Mouse (Mus musculus): Measurements from ENCODE around the gene Sox5.

Sox5 gene

GRCm38 (mm10) chr6:144584074-144584840 lies 197.5 kb downstream of the Sox5 start:
- no peak for DNase-seq (ENCODE audit: low read depth, low spot score)

- DNase-seq (ENCODE audit: low read depth, low spot score): no peak
Measured at GRCm38 (mm10) chr6:144579301-144579700, 202.5 kb downstream of the Sox5 start.

GRCm38 (mm10) chr6:144570850-144571249 lies 210.9 kb downstream of the Sox5 start:
- no peak for DNase-seq (ENCODE audit: low read depth, low spot score)

GRCm38 (mm10) chr6:144565827-144566226 lies 215.9 kb downstream of the Sox5 start:
- no peak for DNase-seq (ENCODE audit: low read depth, low spot score)

- no peak for DNase-seq (ENCODE audit: low read depth, low spot score)
Measured at GRCm38 (mm10) chr6:144561718-144562117, 220.1 kb downstream of the Sox5 start.

- no peak for DNase-seq (ENCODE audit: low read depth, low spot score)
Measured at GRCm38 (mm10) chr6:144560211-144560610, 221.6 kb downstream of the Sox5 start.

- no peak for DNase-seq (ENCODE audit: low read depth, low spot score)
Measured at GRCm38 (mm10) chr6:144553476-144553875, 228.3 kb downstream of the Sox5 start.

GRCm38 (mm10) chr6:144548991-144549390 lies 232.8 kb downstream of the Sox5 start:
- DNase-seq (ENCODE audit: low read depth, low spot score): no peak

- DNase-seq (ENCODE audit: low read depth, low spot score): no peak
Measured at GRCm38 (mm10) chr6:144547141-144547540, 234.6 kb downstream of the Sox5 start.

GRCm38 (mm10) chr6:144545549-144545948 lies 236.2 kb downstream of the Sox5 start:
- DNase-seq (ENCODE audit: low read depth, low spot score): no peak

GRCm38 (mm10) chr6:144541316-144541715 lies 240.5 kb downstream of the Sox5 start:
- no peak for DNase-seq (ENCODE audit: low read depth, low spot score)

- no peak for DNase-seq (ENCODE audit: low read depth, low spot score)
Measured at GRCm38 (mm10) chr6:144539439-144540192, 242.2 kb downstream of the Sox5 start.

GRCm38 (mm10) chr6:144523479-144523878 lies 258.3 kb downstream of the Sox5 start:
- no peak for DNase-seq (ENCODE audit: low read depth, low spot score)

- no peak for DNase-seq (ENCODE audit: low read depth, low spot score)
Measured at GRCm38 (mm10) chr6:144518811-144519210, 263.0 kb downstream of the Sox5 start.

- no peak for DNase-seq (ENCODE audit: low read depth, low spot score)
Measured at GRCm38 (mm10) chr6:144515905-144516304, 265.9 kb downstream of the Sox5 start.

GRCm38 (mm10) chr6:144513761-144514160 lies 268.0 kb downstream of the Sox5 start:
- no peak for DNase-seq (ENCODE audit: low read depth, low spot score)

GRCm38 (mm10) chr6:144511925-144512324 lies 269.9 kb downstream of the Sox5 start:
- DNase-seq (ENCODE audit: low read depth, low spot score): no peak

GRCm38 (mm10) chr6:144510147-144510546 lies 271.6 kb downstream of the Sox5 start:
- DNase-seq (ENCODE audit: low read depth, low spot score): no peak

- DNase-seq (ENCODE audit: low read depth, low spot score): no peak
Measured at GRCm38 (mm10) chr6:144504197-144504551, 277.6 kb downstream of the Sox5 start.

GRCm38 (mm10) chr6:144503399-144504196 lies 278.2 kb downstream of the Sox5 start:
- DNase-seq (ENCODE audit: low read depth, low spot score): no peak

GRCm38 (mm10) chr6:144501439-144501838 lies 280.3 kb downstream of the Sox5 start:
- no peak for DNase-seq (ENCODE audit: low read depth, low spot score)

- no peak for DNase-seq (ENCODE audit: low read depth, low spot score)
Measured at GRCm38 (mm10) chr6:144498177-144498576, 283.6 kb downstream of the Sox5 start.
